Mouse (Mus musculus): Measurements from ENCODE around the gene Stfa3.

DNA sequence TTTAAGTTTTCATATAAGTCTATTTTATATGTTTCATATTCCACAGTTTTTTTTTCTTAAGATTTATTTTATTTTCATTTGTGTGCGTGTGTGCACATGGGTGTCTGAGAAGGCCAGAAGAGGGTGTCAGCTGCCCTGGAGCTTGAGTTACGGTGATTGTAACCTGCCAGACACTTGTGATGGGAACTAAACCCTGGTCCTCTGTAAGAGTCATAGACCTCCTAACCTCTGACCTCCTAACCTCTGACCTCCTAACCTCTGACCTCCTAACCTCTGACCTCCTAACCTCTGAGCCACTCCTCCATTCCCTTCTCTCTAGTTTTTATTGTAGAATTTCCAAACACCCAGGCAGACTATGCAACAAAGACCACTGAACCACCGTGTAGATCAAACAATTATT lies 20.3 kb upstream of the Stfa3 start:
- TF ChIP-seq CTCF (IDR thresholded peaks at IDR 0.05; ENCODE audit: borderline replicate concordance, insufficient read depth, low read length): no peak
- TF ChIP-seq POLR2A (IDR thresholded peaks at IDR 0.05; ENCODE audit: low read depth, low read length): no peak

All from embryonic fibroblast, embryonic 13.5 days (primary cell).